Mouse (Mus musculus) retina, postnatal 7 days (tissue): ENCODE measurements around the gene Cpne7.

Experiments used
- DNase-seq: peaks from one replicate; pipeline ENCODE4 v3.0.0-alpha.2; 2012; ENCODE audit warnings: low read depth, low spot score

The Cpne7 gene

DNA sequence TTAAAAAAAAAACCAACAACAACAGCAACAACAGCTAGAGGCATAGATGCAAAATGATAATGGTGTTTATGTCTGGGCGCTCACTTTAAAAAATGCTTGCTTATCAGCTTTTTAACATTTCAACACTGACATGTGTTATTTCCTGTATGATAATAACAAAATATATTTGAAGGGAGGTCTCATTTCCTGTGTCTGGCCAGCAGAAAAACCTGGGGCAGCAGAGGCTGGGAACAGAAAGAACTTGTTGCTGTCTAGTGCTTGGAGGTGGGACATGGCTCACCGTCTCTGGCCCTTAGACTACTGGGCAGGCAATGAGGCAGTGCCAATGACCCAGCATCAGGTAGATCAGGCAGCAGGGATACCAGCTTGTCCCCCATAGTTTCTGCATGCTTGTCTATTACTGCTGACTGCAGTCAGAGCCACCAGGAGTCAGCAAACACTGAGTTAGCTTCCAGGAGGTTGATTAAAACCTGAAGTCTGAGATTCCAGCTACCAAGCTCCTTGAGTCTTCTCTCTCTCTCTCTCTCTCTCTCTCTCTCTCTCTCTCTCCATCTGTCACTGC, 3.2 kb upstream of the Cpne7 start:
- DNase-seq, result no peak

GRCm38 (mm10) chr8:123114644-123115043, 2.5 kb upstream of the Cpne7 start:
- no peak for DNase-seq

GRCm38 (mm10) chr8:123117744-123118143, 570 bp downstream of the Cpne7 start:
- no peak for DNase-seq

DNA sequence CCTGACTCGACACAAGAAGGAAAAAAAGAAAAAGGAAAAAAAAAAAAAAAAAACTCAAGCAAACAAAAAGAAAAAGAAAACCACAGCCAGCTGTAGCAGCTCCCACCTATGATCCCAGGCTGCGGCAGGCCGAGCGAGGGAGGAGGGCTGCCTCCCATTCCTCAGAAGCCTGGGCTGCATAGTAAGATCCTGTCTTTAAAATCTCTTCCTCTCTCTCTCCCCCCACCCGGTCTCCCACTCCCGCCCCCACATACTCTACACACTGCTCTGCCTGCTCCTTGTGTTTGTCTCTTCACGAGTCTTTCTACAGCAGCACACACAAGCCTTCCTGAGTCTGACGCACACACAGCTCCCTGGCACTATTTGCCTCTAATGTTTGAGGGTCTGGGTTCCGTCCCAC, 4.9 kb downstream of the Cpne7 start:
- no peak for DNase-seq

DNA sequence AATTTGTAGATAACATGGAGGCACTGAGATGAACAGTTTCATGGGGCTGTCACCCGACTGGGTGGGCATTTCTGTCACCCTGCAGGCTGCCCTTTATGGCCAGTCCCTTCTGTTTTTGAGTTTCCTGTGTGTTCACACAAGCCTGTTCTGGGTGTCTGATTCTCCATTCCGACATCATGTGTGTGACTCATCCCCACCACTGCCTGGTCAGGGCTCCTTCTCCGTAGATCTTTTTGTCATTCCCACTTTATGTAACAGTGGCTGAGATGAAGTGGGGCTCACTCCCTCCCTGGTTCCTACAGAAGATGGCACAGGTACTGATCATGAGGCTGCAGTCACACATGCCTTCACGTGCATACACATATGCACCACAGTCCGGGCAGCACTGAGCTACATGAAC, 5.5 kb downstream of the Cpne7 start:
- no peak for DNase-seq

DNA sequence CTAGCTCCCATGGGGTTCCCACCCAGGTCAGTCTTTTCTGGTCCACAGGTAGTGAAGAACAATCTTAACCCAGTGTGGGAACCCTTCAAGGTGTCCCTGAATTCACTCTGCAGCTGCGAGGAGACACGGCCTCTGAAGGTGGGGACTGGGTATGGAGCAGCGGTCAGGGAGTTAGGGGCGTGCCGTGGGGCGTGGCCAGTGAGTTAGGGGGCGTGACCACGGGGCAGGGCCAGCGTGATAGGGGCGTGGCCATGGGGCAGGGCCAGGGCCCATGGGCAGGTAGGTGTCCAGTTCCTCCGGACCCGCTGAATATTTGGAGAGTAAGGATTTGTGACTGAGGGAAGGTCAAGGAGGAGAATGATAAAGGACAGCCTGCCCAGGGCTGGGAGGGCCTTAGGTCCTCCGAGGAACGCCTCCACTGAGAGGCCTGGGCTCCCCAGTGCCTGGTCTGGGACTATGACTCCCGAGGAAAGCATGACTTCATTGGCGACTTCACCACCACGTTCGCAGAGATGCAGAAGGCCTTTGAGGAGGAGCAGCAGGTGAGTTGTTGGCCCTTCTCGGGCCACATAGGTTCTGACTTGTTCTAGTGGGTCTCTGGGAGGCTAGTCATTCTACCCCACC, 9.1 kb downstream of the Cpne7 start:
- no peak for DNase-seq

DNA sequence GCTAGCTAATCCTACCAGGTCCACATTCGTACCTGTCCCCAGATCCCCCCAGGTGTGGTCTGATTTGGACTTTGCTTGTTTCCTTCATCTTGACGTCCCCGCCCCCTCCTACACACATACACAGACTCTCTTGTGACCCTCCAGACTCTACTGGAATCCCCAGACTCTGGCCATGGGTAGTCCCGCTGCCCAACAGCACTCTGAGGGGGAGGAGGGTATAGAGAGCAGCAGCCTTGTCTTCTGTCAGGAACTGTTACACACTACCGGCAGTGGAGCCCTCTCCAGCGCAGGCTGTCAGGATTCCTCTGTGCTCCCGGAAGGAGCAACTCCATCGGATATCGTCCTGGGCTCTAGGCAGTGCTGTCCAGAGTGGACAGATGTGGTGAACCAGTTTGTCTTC, 13.9 kb downstream of the Cpne7 start:
- no peak for DNase-seq

DNA sequence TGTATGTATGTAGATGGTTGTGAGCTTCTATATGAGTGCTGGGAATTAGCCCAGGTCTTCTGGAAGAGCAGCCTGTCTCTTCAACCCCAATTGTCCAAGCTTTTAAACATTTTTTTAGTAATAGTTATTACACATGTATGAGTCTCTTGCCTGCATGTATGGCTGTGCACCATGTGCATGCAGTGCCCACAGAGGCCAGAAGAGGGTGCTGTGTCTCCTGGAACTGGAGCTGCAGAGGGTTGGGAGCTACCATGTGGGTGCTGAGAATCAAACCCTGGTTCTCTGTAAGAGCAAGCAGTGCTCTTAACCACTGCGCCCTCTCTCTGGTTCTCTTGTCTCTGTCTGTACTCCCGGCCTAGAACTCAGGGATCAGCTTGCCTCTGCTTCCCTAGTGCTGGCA, 15.8 kb downstream of the Cpne7 start:
- no peak for DNase-seq

DNA sequence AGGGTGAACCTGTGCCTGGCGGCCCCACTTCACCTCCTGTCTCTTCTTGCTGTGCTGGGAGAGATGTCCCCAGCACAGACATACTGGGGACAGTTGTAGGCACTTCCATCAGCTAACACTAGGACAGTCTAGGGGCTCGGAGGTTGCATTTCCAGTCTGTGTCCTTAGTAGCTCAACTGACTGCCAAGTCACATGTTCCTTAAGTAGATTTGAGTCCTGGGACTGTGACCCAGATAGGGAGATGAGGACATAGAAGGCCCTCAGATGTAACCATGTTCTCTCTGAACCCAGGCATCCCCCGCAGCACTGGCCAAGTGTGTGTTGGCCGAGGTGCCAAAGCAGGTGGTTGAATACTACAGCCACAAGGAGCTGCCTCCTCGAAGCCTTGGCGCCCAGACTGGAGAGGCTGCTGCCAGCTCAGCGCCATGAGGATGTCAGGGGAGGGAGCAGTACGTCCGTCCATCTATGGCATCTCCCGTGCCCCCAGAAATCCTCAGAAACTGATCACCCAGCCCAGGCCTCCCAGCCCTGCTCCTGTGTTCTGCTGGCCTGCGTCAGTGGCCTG, 17.1 kb downstream of the Cpne7 start:
- no peak for DNase-seq

GRCm38 (mm10) chr8:123135406-123135805, 18.2 kb downstream of the Cpne7 start:
- DNase-seq, result peak; percentile 73

- DNase-seq, result no peak
Observed at GRCm38 (mm10) chr8:123135806-123136205, 18.6 kb downstream of the Cpne7 start.

DNA sequence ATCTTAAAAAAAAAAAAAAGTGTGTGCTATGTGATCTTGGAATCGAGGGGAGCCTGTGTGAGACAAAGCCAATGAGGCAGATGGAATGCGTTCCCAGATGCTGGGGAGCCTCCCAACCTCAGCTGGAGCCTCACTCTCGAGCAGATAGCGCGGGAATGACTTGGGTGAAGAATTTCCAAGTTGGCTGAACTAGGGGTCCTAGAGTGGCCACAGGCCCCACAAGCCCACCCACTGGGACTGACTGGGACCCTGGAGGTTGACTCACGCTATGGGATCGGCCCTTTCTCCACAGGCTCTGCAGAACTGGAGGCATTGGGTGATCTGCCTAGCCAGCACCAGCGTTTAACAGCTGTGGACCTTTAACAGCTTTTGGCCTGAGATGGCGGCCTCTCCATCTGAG, 19.1 kb downstream of the Cpne7 start:
- no peak for DNase-seq

GRCm38 (mm10) chr8:123137645-123138077, 20.5 kb downstream of the Cpne7 start:
- DNase-seq, result no peak

DNA sequence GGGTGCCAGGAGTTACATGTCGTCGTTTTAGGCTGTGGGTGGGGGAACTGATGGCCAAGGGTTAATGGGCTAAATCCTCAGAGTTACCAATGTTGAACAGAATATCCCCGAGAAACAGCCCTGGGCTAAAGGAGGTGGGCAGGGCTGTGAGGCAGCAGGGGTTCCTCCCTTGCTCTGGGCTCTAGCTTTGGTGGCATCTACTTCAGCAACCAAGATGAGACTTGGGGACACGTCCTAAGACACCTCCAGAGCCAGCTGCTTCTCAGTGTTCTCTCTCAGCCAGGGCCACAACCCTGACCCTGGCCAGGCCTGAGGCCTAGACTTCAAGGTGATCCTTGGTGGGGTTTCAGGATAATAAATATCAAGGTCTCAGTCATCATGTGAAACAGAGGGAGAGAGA, 21.6 kb downstream of the Cpne7 start:
- no peak for DNase-seq

DNA sequence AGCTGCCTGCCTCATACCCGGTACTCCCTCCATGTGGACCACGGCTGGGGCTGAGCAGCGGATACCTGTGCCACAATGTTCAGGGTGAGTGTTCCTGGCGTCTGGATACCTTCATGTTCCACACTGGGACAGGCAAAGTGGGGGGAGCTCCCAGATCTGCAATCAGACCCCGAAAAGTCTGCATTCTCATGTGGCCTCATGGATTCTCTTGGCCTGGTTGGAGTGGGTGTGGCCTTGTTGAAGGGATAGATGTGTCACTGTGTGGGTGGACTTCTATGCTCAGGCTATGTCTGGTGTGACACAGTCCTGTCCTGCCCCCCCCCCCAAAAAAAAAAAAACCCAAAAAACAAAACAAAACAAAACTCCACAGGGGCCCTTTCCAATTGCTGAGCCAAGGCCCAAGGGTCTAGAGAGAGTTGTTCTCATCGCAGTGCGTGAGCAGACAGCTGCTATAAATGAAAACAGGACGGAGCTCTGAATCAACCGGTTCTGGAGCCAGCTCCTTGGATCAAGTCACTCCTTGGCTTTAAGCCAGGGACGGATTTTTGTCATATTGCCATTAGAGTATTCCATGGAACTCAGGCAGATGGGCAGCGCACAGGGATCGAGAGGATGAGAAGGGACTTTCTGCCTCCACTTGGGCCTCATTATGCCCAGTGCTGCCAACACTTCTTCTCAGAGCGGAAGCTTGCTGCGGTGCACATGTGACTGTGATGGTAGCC, 24.7 kb downstream of the Cpne7 start:
- DNase-seq, result peak; percentile 43

GRCm38 (mm10) chr8:123145279-123145678, 28.1 kb downstream of the Cpne7 start:
- DNase-seq, result no peak

GRCm38 (mm10) chr8:123146390-123146789, 29.2 kb downstream of the Cpne7 start:
- DNase-seq, result no peak

DNA sequence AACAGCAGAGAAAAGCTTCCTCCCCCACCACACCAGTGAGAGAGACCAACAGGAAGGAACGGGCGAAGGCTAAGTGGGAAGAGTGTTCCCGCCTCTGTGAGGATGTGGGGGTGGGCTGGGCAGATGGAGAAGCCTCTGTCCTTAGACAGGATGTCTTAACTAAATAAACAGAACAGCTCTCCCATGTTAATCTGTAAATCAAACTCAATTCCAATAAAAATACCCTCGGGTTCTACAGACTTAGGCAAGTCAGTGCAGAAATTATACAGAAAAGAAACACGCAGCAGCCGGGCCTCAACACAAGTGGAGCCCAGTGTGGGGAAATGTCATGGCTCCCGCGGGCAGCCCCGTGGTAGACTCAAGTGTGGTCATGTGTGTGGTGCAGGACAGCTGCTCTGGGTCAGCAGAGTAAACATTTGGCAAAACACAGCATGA, 33.6 kb downstream of the Cpne7 start:
- no peak for DNase-seq

DNA sequence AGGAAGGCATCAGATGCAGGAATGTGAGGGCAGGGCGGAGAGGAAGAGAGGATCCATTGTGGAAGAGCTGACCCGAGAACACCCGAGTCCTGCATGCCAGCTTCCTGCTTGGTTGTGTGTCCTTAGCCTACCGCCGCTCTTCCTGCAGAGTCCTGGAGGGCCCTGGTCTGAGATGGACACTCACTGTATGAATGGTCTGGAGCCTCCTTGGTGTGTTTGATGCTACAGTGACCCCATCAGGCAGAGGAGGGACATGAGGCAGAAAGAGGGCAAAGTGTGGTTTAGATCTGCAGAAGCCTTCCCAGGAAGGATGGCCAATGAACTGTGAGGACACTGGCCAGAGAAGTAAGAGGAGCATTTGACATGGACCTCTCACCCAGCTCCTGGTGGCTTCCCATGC, 38.0 kb downstream of the Cpne7 start:
- peak; percentile 49 for DNase-seq

DNA sequence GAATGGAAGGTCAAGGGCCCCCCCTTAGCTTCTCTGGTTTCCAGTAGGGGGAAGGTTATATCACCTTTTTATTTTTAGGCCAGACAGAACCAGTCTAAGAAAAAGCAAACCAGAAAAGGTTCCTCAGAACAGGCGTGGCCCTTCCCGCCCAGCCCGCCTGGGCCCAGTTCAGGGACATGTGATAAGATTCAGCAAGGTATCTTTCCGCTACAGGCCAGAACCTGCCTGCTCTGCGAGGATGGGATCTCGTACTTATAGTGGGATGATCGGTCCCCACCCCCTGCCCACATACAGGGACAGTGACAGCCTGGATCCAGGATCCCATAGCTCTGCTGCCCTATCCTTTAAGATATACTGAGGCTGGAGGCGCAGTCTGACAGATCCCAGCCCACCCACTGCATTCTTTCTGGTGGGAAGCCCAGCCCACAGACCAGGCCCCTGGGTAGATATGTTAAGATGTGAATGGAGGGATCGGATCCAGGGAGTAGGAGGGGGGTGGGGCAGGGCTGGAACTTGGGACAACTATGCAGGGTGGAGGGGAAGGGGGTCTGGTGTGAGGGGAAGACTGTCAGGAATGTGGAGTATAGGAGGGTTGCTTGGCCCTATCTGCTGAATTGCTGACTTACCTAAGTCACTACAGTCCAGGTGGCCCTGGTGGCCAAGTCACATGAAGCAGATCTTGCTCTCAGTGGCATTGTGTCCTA, 39.0 kb downstream of the Cpne7 start:
- no peak for DNase-seq

- DNase-seq, result no peak
Observed at GRCm38 (mm10) chr8:123157888-123158465, 40.8 kb downstream of the Cpne7 start, which contains the start of gene Sult5a1. Gene Sult5a1 (minus strand): TSS chr8:123158315.

- no peak for DNase-seq
Observed at GRCm38 (mm10) chr8:123181391-123181790, 64.2 kb downstream of the Cpne7 start.
